Mouse (Mus musculus) neural tube, embryonic 14.5 days (tissue): ENCODE data around the gene Nudt3. TPM values are rescaled to one million over a fixed set of nuclear protein-coding genes. Genes with fewer than 3 reads are reported as not detected.
A peak's percentile ranks its signal among the peaks of the same experiment; 100 is the strongest.

Experiments used
- ATAC-seq: fragments of 200-750 bp; cut with Nextera tagmentation; 2 replicates; pipeline ENCODE4 v1.8.0; 2017; ENCODE audit warnings: low read depth, mild to moderate bottlenecking, moderate TSS enrichment, moderate library complexity
- H3K27ac ChIP-seq: fragments of 300-500 bp; sonication (generic); 2 replicates; pipeline ENCODE4 v1.5.1; 2014; ENCODE audit warnings: low read depth, mild to moderate bottlenecking, control low read depth, low read length, moderate library complexity, mixed read lengths
- H3K27me3 ChIP-seq: fragments of 300-500 bp; sonication (generic); 2 replicates; pipeline ENCODE4 v1.6.1; 2014; ENCODE audit warnings: low read length; ENCODE audit not compliant: control insufficient read depth, insufficient read depth
- H3K36me3 ChIP-seq: fragments of 300-500 bp; sonication (generic); 2 replicates; pipeline ENCODE4 v1.6.1; 2014; ENCODE audit warnings: low read length, mixed read lengths; ENCODE audit not compliant: control insufficient read depth, insufficient read depth
- H3K4me1 ChIP-seq: fragments of 300-500 bp; sonication (generic); 2 replicates; pipeline ENCODE4 v1.6.1; 2014; ENCODE audit warnings: low read length; ENCODE audit not compliant: control insufficient read depth, insufficient read depth
- H3K4me2 ChIP-seq: fragments of 300-500 bp; sonication (generic); 2 replicates; pipeline ENCODE4 v1.6.1; 2014; ENCODE audit warnings: mild to moderate bottlenecking, low read depth, low read length, control low read depth
- H3K4me3 ChIP-seq: fragments of 300-500 bp; sonication (generic); 2 replicates; pipeline ENCODE4 v1.5.1; 2014; ENCODE audit warnings: low read depth, low read length, control low read depth, mixed read lengths
- H3K9ac ChIP-seq: fragments of 300-500 bp; sonication (generic); replicated peaks from 2 replicates; pipeline ENCODE4 v1.6.1; 2014; ENCODE audit warnings: low read depth, mild to moderate bottlenecking, control low read depth, low read length, mixed read lengths
- H3K9me3 ChIP-seq: fragments of 300-500 bp; sonication (generic); 2 replicates; pipeline ENCODE4 v1.6.1; 2016; ENCODE audit warnings: low read length; ENCODE audit not compliant: control insufficient read depth
- WGBS: fragments of 180-500 bp; shearing (Covaris S2); extraction: QIAGEN DNeasy Blood & Tissue Kit; methylation state at CpG from one replicate; pipeline ENCODE4 v1.1.7; 2014; 5-methylcytosine and 5-hydroxymethylcytosine counted together
- polyA plus RNA-seq: library from polyadenylated mRNA; unstranded; fragments of >200 nt; fragmentation: Nextera tagmentation; extraction: Ambion mirVana; gene quantifications from 2 replicates; pipeline ENCODE4 v1.2.1, GENCODE M21; 2014

Gene Nudt3
- polyA plus RNA-seq, 1 experiment from 2014 or later: 125 TPM

GRCm38 (mm10) chr17:27579816-27580215 is 43.5 kb downstream of the Nudt3 start:
- no peaks in the 10 kb centered on the region for H3K4me1 ChIP-seq
- no peak for ATAC-seq
- H3K9me3 ChIP-seq: no peaks in the 10 kb centered on the region
- no peak overlapping the region for H3K27ac ChIP-seq
- peaks cover 31% of the 10 kb centered on the region for H3K36me3 ChIP-seq
- H3K27me3 ChIP-seq: no peaks in the 10 kb centered on the region
- 83% methylated on average over 8 of the region's 8 CpGs for WGBS
- no peak overlapping the region for H3K9ac ChIP-seq
- no peak overlapping the region for H3K4me2 ChIP-seq
- H3K4me3 ChIP-seq: no peak overlapping the region

- Histone ChIP-seq H3K27me3 (no peaks in the 10 kb centered on the region), H3K4me3 (no peak overlapping the region), H3K4me2 (no peak overlapping the region), H3K9ac (no peak overlapping the region), H3K27ac (no peak overlapping the region), H3K4me1 (no peaks in the 10 kb centered on the region), H3K9me3 (no peaks in the 10 kb centered on the region), H3K36me3 (peaks cover 35% of the 10 kb centered on the region)
- ATAC-seq: no peak
- 89% methylated on average over 10 of the region's 10 CpGs for WGBS
These were observed 44.8 kb downstream of the Nudt3 start for GRCm38 (mm10) chr17:27578487-27578886.

- ATAC-seq: no peak
These were observed 45.8 kb downstream of the Nudt3 start for GRCm38 (mm10) chr17:27577468-27577867.

GRCm38 (mm10) chr17:27576056-27576455 is 47.2 kb downstream of the Nudt3 start:
- no peaks in the 10 kb centered on the region for H3K4me1 ChIP-seq
- H3K27ac ChIP-seq: no peak overlapping the region
- H3K9ac ChIP-seq: no peak overlapping the region
- peaks cover 21% of the 10 kb centered on the region for H3K36me3 ChIP-seq
- no peak for ATAC-seq
- H3K4me3 ChIP-seq: no peak overlapping the region
- H3K4me2 ChIP-seq: no peak overlapping the region
- H3K9me3 ChIP-seq: no peaks in the 10 kb centered on the region
- no peaks in the 10 kb centered on the region for H3K27me3 ChIP-seq
- 84% methylated on average over 7 of the region's 7 CpGs for WGBS

More at GRCm38 (mm10) chr17:27577468-27577867, 45.8 kb downstream of the Nudt3 start:
- peaks cover 32% of the 10 kb centered on the region for H3K36me3 ChIP-seq
- no peaks in the 10 kb centered on the region for H3K9me3 ChIP-seq
- no peaks in the 10 kb centered on the region for H3K4me1 ChIP-seq
- no peak overlapping the region for H3K27ac ChIP-seq
- H3K9ac ChIP-seq: no peak overlapping the region
- no peak overlapping the region for H3K4me2 ChIP-seq
- 62% methylated on average over 6 of the region's 6 CpGs for WGBS
- H3K27me3 ChIP-seq: no peaks in the 10 kb centered on the region
- H3K4me3 ChIP-seq: no peak overlapping the region

GRCm38 (mm10) chr17:27575116-27575776 is 48.0 kb downstream of the Nudt3 start:
- Histone ChIP-seq H3K9me3 (no peaks in the 10 kb centered on the region), H3K4me1 (no peaks in the 10 kb centered on the region), H3K27me3 (no peaks in the 10 kb centered on the region), H3K4me2 (no peak overlapping the region), H3K4me3 (no peak overlapping the region), H3K9ac (no peak overlapping the region), H3K36me3 (peaks cover 13% of the 10 kb centered on the region), H3K27ac (no peak overlapping the region; the same call in 1 of the 2 replicates)
- ATAC-seq: 0 out of 2 replicates have a peak, but pooled peaks have one; percentile 26
- WGBS: 50% methylated on average over 9 of the region's 10 CpGs

- Histone ChIP-seq H3K4me3 (no peak overlapping the region), H3K27me3 (no peaks in the 10 kb centered on the region), H3K9ac (no peak overlapping the region), H3K27ac (no peak overlapping the region), H3K4me2 (no peak overlapping the region), H3K4me1 (no peaks in the 10 kb centered on the region), H3K36me3 (peaks cover 11% of the 10 kb centered on the region), H3K9me3 (no peaks in the 10 kb centered on the region)
- no peak for ATAC-seq
- WGBS: 89% methylated on average over 15 of the region's 16 CpGs
These were observed 48.7 kb downstream of the Nudt3 start for GRCm38 (mm10) chr17:27574470-27575115.

GRCm38 (mm10) chr17:27573772-27574320 is 49.4 kb downstream of the Nudt3 start:
- no peaks in the 10 kb centered on the region for H3K4me1 ChIP-seq
- no peaks in the 10 kb centered on the region for H3K9me3 ChIP-seq
- no peak for ATAC-seq
- no peak overlapping the region for H3K4me3 ChIP-seq
- 87% methylated on average over 10 of the region's 10 CpGs for WGBS
- H3K9ac ChIP-seq: no peak overlapping the region
- H3K36me3 ChIP-seq: peaks cover 11% of the 10 kb centered on the region; the same call in 1 of the 2 replicates
- H3K27ac ChIP-seq: no peak overlapping the region
- no peaks in the 10 kb centered on the region for H3K27me3 ChIP-seq
- H3K4me2 ChIP-seq: no peak overlapping the region

GRCm38 (mm10) chr17:27571315-27571714 is 52.0 kb downstream of the Nudt3 start:
- Histone ChIP-seq H3K4me1 (peaks cover 3% of the 10 kb centered on the region; the same call in 1 of the 2 replicates), H3K27ac (no peak overlapping the region), H3K9ac (no peak overlapping the region), H3K4me2 (no peak overlapping the region), H3K36me3 (0 out of 2 replicates have a peak, but pooled peaks cover 3% of the 10 kb centered on the region), H3K4me3 (no peak overlapping the region), H3K9me3 (no peaks in the 10 kb centered on the region), H3K27me3 (no peaks in the 10 kb centered on the region)
- WGBS: 81% methylated on average over 8 of the region's 8 CpGs
- ATAC-seq: no peak

- no peak for ATAC-seq
- Histone ChIP-seq H3K9me3 (no peaks in the 10 kb centered on the region), H3K9ac (no peak overlapping the region), H3K27ac (no peak overlapping the region), H3K27me3 (no peaks in the 10 kb centered on the region), H3K4me2 (no peak overlapping the region), H3K4me3 (no peak overlapping the region), H3K4me1 (peaks cover 14% of the 10 kb centered on the region), H3K36me3 (no peaks in the 10 kb centered on the region)
- 88% methylated on average over 5 of the region's 5 CpGs for WGBS
These were observed 55.1 kb downstream of the Nudt3 start for GRCm38 (mm10) chr17:27568228-27568627.
